Mouse (Mus musculus) limb, embryonic 12.5 days (tissue): ENCODE data around the gene Atp13a5. TPM values are rescaled to one million over a fixed set of nuclear protein-coding genes. Genes with fewer than 3 reads are reported as not detected.

ENCODE experiments used
- ATAC-seq: fragments of 200-750 bp; cut with Nextera tagmentation; 2 replicates; pipeline ENCODE4 v1.8.0; 2017; ENCODE audit warnings: low read depth, moderate TSS enrichment; ENCODE audit not compliant: insufficient number of reproducible peaks, insufficient read depth, low FRiP score, low TSS enrichment
- H3K27ac ChIP-seq: fragments of 300-500 bp; sonication (generic); 2 replicates; pipeline ENCODE4 v1.5.1; 2016; ENCODE audit warnings: mild to moderate bottlenecking, moderate library complexity
- H3K27me3 ChIP-seq: fragments of 300-500 bp; sonication (generic); 2 replicates; pipeline ENCODE4 v1.6.1; 2016; ENCODE audit warnings: mild to moderate bottlenecking, moderate library complexity
- H3K36me3 ChIP-seq: fragments of 300-500 bp; sonication (generic); 2 replicates; pipeline ENCODE4 v1.6.1; 2016; ENCODE audit warnings: mild to moderate bottlenecking, moderate library complexity
- H3K4me1 ChIP-seq: fragments of 300-500 bp; sonication (generic); replicated peaks from 2 replicates; pipeline ENCODE4 v1.6.1; 2016
- H3K4me2 ChIP-seq: fragments of 300-500 bp; sonication (generic); 2 replicates; pipeline ENCODE4 v1.6.1; 2016; ENCODE audit warnings: mild to moderate bottlenecking, moderate library complexity
- H3K4me3 ChIP-seq: fragments of 300-500 bp; sonication (generic); replicated peaks from 2 replicates; pipeline ENCODE4 v1.5.1; 2016; ENCODE audit warnings: mild to moderate bottlenecking
- H3K9ac ChIP-seq: fragments of 300-500 bp; sonication (generic); replicated peaks from 2 replicates; pipeline ENCODE4 v1.6.1; 2016; ENCODE audit warnings: mild to moderate bottlenecking, moderate library complexity
- H3K9me3 ChIP-seq: fragments of 300-500 bp; sonication (generic); 2 replicates; pipeline ENCODE4 v1.6.1; 2016; ENCODE audit warnings: mild to moderate bottlenecking, moderate library complexity
- WGBS: fragments of 180-500 bp; shearing (Covaris S2); methylation state at CpG from one replicate; pipeline ENCODE4 v1.1.7; 2016; 5-methylcytosine and 5-hydroxymethylcytosine counted together
- polyA plus RNA-seq: library from polyadenylated mRNA; unstranded; fragments of >200 nt; fragmentation: Nextera tagmentation; extraction: Ambion mirVana; gene quantifications from 2 replicates; pipeline ENCODE4 v1.2.1, GENCODE M21; 2016

The Atp13a5 gene
- polyA plus RNA-seq = 0.13 TPM in 1 of 2 replicates, not detected in the other

GRCm38 (mm10) chr16:29378458-29378857 lies at the start of gene Atp13a5:
Gene Atp13a5 (minus strand): TSS chr16:29378732.
- H3K27ac ChIP-seq = no peak within 1 kb of the TSS
- no peak within 1 kb of the TSS for H3K4me3 ChIP-seq
- H3K9me3 ChIP-seq = no peaks in the 10 kb centered on the region
- WGBS = 67% methylated on average over 4 of the region's 4 CpGs
- no peak for ATAC-seq
- no peak within 1 kb of the TSS for H3K9ac ChIP-seq
- no peaks in the 10 kb centered on the region for H3K4me1 ChIP-seq
- H3K4me2 ChIP-seq = no peak within 1 kb of the TSS
- H3K27me3 ChIP-seq = no peaks in the 10 kb centered on the region
- no peaks in the 10 kb centered on the region for H3K36me3 ChIP-seq

- ATAC-seq = no peak
- 88% methylated on average over 6 of the region's 6 CpGs for WGBS
Measured at GRCm38 (mm10) chr16:29414822-29415221, 36.3 kb upstream of the Atp13a5 start.

GRCm38 (mm10) chr16:29407319-29407718 lies 28.8 kb upstream of the Atp13a5 start:
- Histone ChIP-seq H3K9ac (no peak overlapping the region), H3K36me3 (no peaks in the 10 kb centered on the region), H3K27me3 (no peaks in the 10 kb centered on the region), H3K4me2 (no peak overlapping the region), H3K27ac (no peak overlapping the region), H3K9me3 (no peaks in the 10 kb centered on the region), H3K4me3 (no peak overlapping the region), H3K4me1 (no peaks in the 10 kb centered on the region)
- ATAC-seq = no peak
- WGBS = 91% methylated on average over 10 of the region's 10 CpGs

More at GRCm38 (mm10) chr16:29414822-29415221, 36.3 kb upstream of the Atp13a5 start:
- no peak overlapping the region for H3K4me2 ChIP-seq
- no peaks in the 10 kb centered on the region for H3K36me3 ChIP-seq
- no peaks in the 10 kb centered on the region for H3K9me3 ChIP-seq
- no peak overlapping the region for H3K9ac ChIP-seq
- no peak overlapping the region for H3K4me3 ChIP-seq
- H3K4me1 ChIP-seq = no peaks in the 10 kb centered on the region
- no peaks in the 10 kb centered on the region for H3K27me3 ChIP-seq
- no peak overlapping the region for H3K27ac ChIP-seq

- Histone ChIP-seq H3K4me3 (no peak overlapping the region), H3K27me3 (no peaks in the 10 kb centered on the region), H3K9ac (no peak overlapping the region), H3K4me2 (no peak overlapping the region), H3K4me1 (no peaks in the 10 kb centered on the region), H3K36me3 (no peaks in the 10 kb centered on the region), H3K27ac (no peak overlapping the region), H3K9me3 (no peaks in the 10 kb centered on the region)
- 83% methylated on average over 2 of the region's 2 CpGs for WGBS
- ATAC-seq = no peak
Measured at GRCm38 (mm10) chr16:29399079-29399478, 20.5 kb upstream of the Atp13a5 start.

GRCm38 (mm10) chr16:29384781-29385180 lies 6.2 kb upstream of the Atp13a5 start:
- no peak overlapping the region for H3K4me2 ChIP-seq
- H3K4me3 ChIP-seq = no peak overlapping the region
- no peak overlapping the region for H3K9ac ChIP-seq
- no peaks in the 10 kb centered on the region for H3K9me3 ChIP-seq
- no peaks in the 10 kb centered on the region for H3K27me3 ChIP-seq
- ATAC-seq = no peak
- no peaks in the 10 kb centered on the region for H3K36me3 ChIP-seq
- H3K27ac ChIP-seq = no peak overlapping the region
- H3K4me1 ChIP-seq = no peaks in the 10 kb centered on the region
- 83% methylated on average over 4 of the region's 4 CpGs for WGBS

- H3K9me3 ChIP-seq = no peaks in the 10 kb centered on the region
- H3K36me3 ChIP-seq = no peaks in the 10 kb centered on the region
- no peak overlapping the region for H3K4me3 ChIP-seq
- H3K27ac ChIP-seq = no peak overlapping the region
- no peaks in the 10 kb centered on the region for H3K27me3 ChIP-seq
- no peak overlapping the region for H3K9ac ChIP-seq
- ATAC-seq = no peak
- H3K4me1 ChIP-seq = no peaks in the 10 kb centered on the region
- WGBS = 87% methylated on average over 8 of the region's 8 CpGs
- H3K4me2 ChIP-seq = no peak overlapping the region
Measured at GRCm38 (mm10) chr16:29374636-29375035, 3.9 kb downstream of the Atp13a5 start.

GRCm38 (mm10) chr16:29331351-29332044 lies 47.0 kb downstream of the Atp13a5 start:
- ATAC-seq = peak; percentile 80
- Histone ChIP-seq H3K27me3 (no peaks in the 10 kb centered on the region), H3K4me1 (peaks cover 20% of the 10 kb centered on the region), H3K4me2 (no peak overlapping the region), H3K27ac (no peak overlapping the region), H3K36me3 (no peaks in the 10 kb centered on the region), H3K9me3 (no peaks in the 10 kb centered on the region), H3K9ac (no peak overlapping the region), H3K4me3 (no peak overlapping the region)
- 78% methylated on average over 3 of the region's 3 CpGs for WGBS

GRCm38 (mm10) chr16:29330948-29331347 lies 47.6 kb downstream of the Atp13a5 start:
- Histone ChIP-seq H3K9ac (no peak overlapping the region), H3K27ac (no peak overlapping the region), H3K36me3 (no peaks in the 10 kb centered on the region), H3K9me3 (no peaks in the 10 kb centered on the region), H3K4me1 (peaks cover 20% of the 10 kb centered on the region), H3K4me3 (no peak overlapping the region), H3K4me2 (no peak overlapping the region), H3K27me3 (no peaks in the 10 kb centered on the region)
- whole genome bisulfite sequencing = 83% methylated on average over 5 of the region's 5 CpGs
- no peak for ATAC-seq

GRCm38 (mm10) chr16:29329213-29329612 lies 49.3 kb downstream of the Atp13a5 start:
- ATAC-seq = no peak
- Histone ChIP-seq H3K4me2 (no peak overlapping the region), H3K4me1 (peaks cover 20% of the 10 kb centered on the region), H3K4me3 (no peak overlapping the region), H3K36me3 (no peaks in the 10 kb centered on the region), H3K9me3 (no peaks in the 10 kb centered on the region), H3K27ac (no peak overlapping the region), H3K9ac (no peak overlapping the region), H3K27me3 (no peaks in the 10 kb centered on the region)
- WGBS = 81% methylated on average over 2 of the region's 2 CpGs

GRCm38 (mm10) chr16:29327910-29328309 lies 50.6 kb downstream of the Atp13a5 start:
- no peak overlapping the region for H3K4me3 ChIP-seq
- H3K9me3 ChIP-seq = no peaks in the 10 kb centered on the region
- no peak for ATAC-seq
- no peaks in the 10 kb centered on the region for H3K36me3 ChIP-seq
- H3K9ac ChIP-seq = no peak overlapping the region
- peaks cover 20% of the 10 kb centered on the region for H3K4me1 ChIP-seq
- 40% methylated on average over 3 of the region's 3 CpGs for WGBS
- no peak overlapping the region for H3K4me2 ChIP-seq
- H3K27ac ChIP-seq = no peak overlapping the region
- no peaks in the 10 kb centered on the region for H3K27me3 ChIP-seq

GRCm38 (mm10) chr16:29325233-29325919 lies 53.2 kb downstream of the Atp13a5 start:
- no peak overlapping the region for H3K4me2 ChIP-seq
- H3K9ac ChIP-seq = no peak overlapping the region
- no peak for ATAC-seq
- 89% methylated on average over 7 of the region's 7 CpGs for WGBS
- H3K4me3 ChIP-seq = no peak overlapping the region
- no peaks in the 10 kb centered on the region for H3K9me3 ChIP-seq
- H3K4me1 ChIP-seq = peaks cover 6% of the 10 kb centered on the region; the same call in 1 of the 2 replicates
- H3K27ac ChIP-seq = no peak overlapping the region
- H3K27me3 ChIP-seq = no peaks in the 10 kb centered on the region
- no peaks in the 10 kb centered on the region for H3K36me3 ChIP-seq
